Mouse (Mus musculus): ENCODE measurements around the gene Speer3. TPM values are rescaled to one million over a fixed set of nuclear protein-coding genes. Genes with fewer than 3 reads are reported as not detected.
"Not testable (repeated sequence)": the region's sequence is repeated elsewhere in the genome, so short reads cannot be mapped to it uniquely, and the experiment has no call there.

Speer3 gene
- not detected in 2 replicates for polyA plus RNA-seq (2014; fragmentation: Nextera tagmentation; extraction: Ambion mirVana)

- no peaks in the 10 kb centered on the region for H3K27me3 ChIP-seq (ENCODE audit: control insufficient read depth, insufficient read depth, low read length)
- no peak within 1 kb of the TSS for H3K4me2 ChIP-seq (replicated peaks; ENCODE audit: low read depth, low read length)
- H3K4me3 ChIP-seq (ENCODE audit: low read depth, low read length) = no peak within 1 kb of the TSS
- no peaks in the 10 kb centered on the region for H3K36me3 ChIP-seq (ENCODE audit: control insufficient read depth, insufficient read depth, low read length)
- H3K27ac ChIP-seq (ENCODE audit: low read depth, low read length) = no peak within 1 kb of the TSS
- ATAC-seq (ENCODE audit: low FRiP score) (no peak), DNase-seq (ENCODE audit: low spot score) (no peak)
- 92% methylated on average over 1 of the region's 1 CpGs for whole genome bisulfite sequencing
- H3K9me3 ChIP-seq (ENCODE audit: control insufficient read depth, low read length) = no peaks in the 10 kb centered on the region
- H3K9ac ChIP-seq (ENCODE audit: low read depth, low read length) = no peak within 1 kb of the TSS
- no peaks in the 10 kb centered on the region for H3K4me1 ChIP-seq (replicated peaks; ENCODE audit: control insufficient read depth, insufficient read depth, low read length)
Observed at GRCm38 (mm10) chr5:13791319-13791718, at the start of gene Speer3. Gene Speer3, plus strand, starts transcription at chr5:13791619.

GRCm38 (mm10) chr5:13810496-13810895 lies 19.1 kb downstream of the Speer3 start:
- not testable (repeated sequence) for DNase-seq (ENCODE audit: low spot score); H3K9me3 ChIP-seq (ENCODE audit: control insufficient read depth, low read length); H3K4me3 ChIP-seq (ENCODE audit: low read depth, low read length); H3K4me2 ChIP-seq (replicated peaks; ENCODE audit: low read depth, low read length); H3K27ac ChIP-seq (ENCODE audit: low read depth, low read length); H3K9ac ChIP-seq (ENCODE audit: low read depth, low read length); H3K27me3 ChIP-seq (ENCODE audit: control insufficient read depth, insufficient read depth, low read length); ATAC-seq (ENCODE audit: low FRiP score); H3K36me3 ChIP-seq (ENCODE audit: control insufficient read depth, insufficient read depth, low read length); H3K4me1 ChIP-seq (replicated peaks; ENCODE audit: control insufficient read depth, insufficient read depth, low read length)
- 57% methylated on average over 2 of the region's 2 CpGs for WGBS

GRCm38 (mm10) chr5:13825108-13825507 lies 33.7 kb downstream of the Speer3 start:
- H3K27ac ChIP-seq (ENCODE audit: low read depth, low read length) = no peak overlapping the region

GRCm38 (mm10) chr5:13826708-13827107 lies 35.3 kb downstream of the Speer3 start:
- DNase-seq (ENCODE audit: low spot score) = no peak
- H3K36me3 ChIP-seq (ENCODE audit: control insufficient read depth, insufficient read depth, low read length) = no peaks in the 10 kb centered on the region
- H3K27ac ChIP-seq (ENCODE audit: low read depth, low read length) = no peak overlapping the region
- no peak overlapping the region for H3K9ac ChIP-seq (ENCODE audit: low read depth, low read length)
- H3K4me3 ChIP-seq (ENCODE audit: low read depth, low read length) = no peak overlapping the region
- no peaks in the 10 kb centered on the region for H3K27me3 ChIP-seq (ENCODE audit: control insufficient read depth, insufficient read depth, low read length)
- no peak for ATAC-seq (ENCODE audit: low FRiP score)
- no peaks in the 10 kb centered on the region for H3K9me3 ChIP-seq (ENCODE audit: control insufficient read depth, low read length)
- H3K4me2 ChIP-seq (replicated peaks; ENCODE audit: low read depth, low read length) = no peak overlapping the region
- H3K4me1 ChIP-seq (replicated peaks; ENCODE audit: control insufficient read depth, insufficient read depth, low read length) = no peaks in the 10 kb centered on the region

More at GRCm38 (mm10) chr5:13825108-13825507, 33.7 kb downstream of the Speer3 start:
- no peak for DNase-seq (ENCODE audit: low spot score)
- H3K4me1 ChIP-seq (replicated peaks; ENCODE audit: control insufficient read depth, insufficient read depth, low read length) = no peaks in the 10 kb centered on the region
- H3K9ac ChIP-seq (ENCODE audit: low read depth, low read length) = no peak overlapping the region
- peak; percentile 18; the same call in 1 of the 2 replicates for ATAC-seq (ENCODE audit: low FRiP score)
- no peaks in the 10 kb centered on the region for H3K27me3 ChIP-seq (ENCODE audit: control insufficient read depth, insufficient read depth, low read length)
- H3K36me3 ChIP-seq (ENCODE audit: control insufficient read depth, insufficient read depth, low read length) = no peaks in the 10 kb centered on the region
- H3K4me2 ChIP-seq (replicated peaks; ENCODE audit: low read depth, low read length) = no peak overlapping the region
- H3K9me3 ChIP-seq (ENCODE audit: control insufficient read depth, low read length) = no peaks in the 10 kb centered on the region
- H3K4me3 ChIP-seq (ENCODE audit: low read depth, low read length) = no peak overlapping the region

- ATAC-seq (ENCODE audit: low FRiP score) = no peak
- Histone ChIP-seq H3K36me3 (ENCODE audit: control insufficient read depth, insufficient read depth, low read length) (no peaks in the 10 kb centered on the region), H3K4me3 (ENCODE audit: low read depth, low read length) (no peak overlapping the region), H3K9ac (ENCODE audit: low read depth, low read length) (no peak overlapping the region), H3K4me1 (replicated peaks; ENCODE audit: control insufficient read depth, insufficient read depth, low read length) (no peaks in the 10 kb centered on the region), H3K9me3 (ENCODE audit: control insufficient read depth, low read length) (no peaks in the 10 kb centered on the region), H3K27ac (ENCODE audit: low read depth, low read length) (no peak overlapping the region), H3K4me2 (replicated peaks; ENCODE audit: low read depth, low read length) (no peak overlapping the region), H3K27me3 (ENCODE audit: control insufficient read depth, insufficient read depth, low read length) (no peaks in the 10 kb centered on the region)
- no peak for DNase-seq (ENCODE audit: low spot score)
Observed at GRCm38 (mm10) chr5:13844317-13844716, 52.9 kb downstream of the Speer3 start.

Other genes with a start within 250 kb of the Speer3 start
- 2.1 and 3.3 TPM in 2 replicates for gene Sema3e, start 233.7 kb downstream of the Speer3 start, polyA plus RNA-seq (2014; fragmentation: Nextera tagmentation; extraction: Ambion mirVana)